Mouse (Mus musculus): ENCODE results near the gene C8a. TPM values are rescaled to one million over a fixed set of nuclear protein-coding genes. Genes with fewer than 3 reads are reported as not detected.

C8a gene
- polyA plus RNA-seq, 1 experiment from 2014 or later = not detected

- H3K36me3 ChIP-seq = no peaks in the 10 kb centered on the region
- H3K9ac ChIP-seq = no peak overlapping the region
- no peaks in the 10 kb centered on the region for H3K9me3 ChIP-seq
- no peaks in the 10 kb centered on the region for H3K27me3 ChIP-seq
- H3K4me2 ChIP-seq = no peak overlapping the region
- peaks cover 20% of the 10 kb centered on the region for H3K4me1 ChIP-seq (replicated peaks)
- H3K27ac ChIP-seq (replicated peaks) = no peak overlapping the region
- ATAC-seq (ENCODE audit: low read depth) = no peak
- H3K4me3 ChIP-seq = no peak overlapping the region
- WGBS = 92% methylated on average over 3 of the region's 3 CpGs
These were observed 74.6 kb downstream of the C8a start for GRCm38 (mm10) chr4:104801625-104802024.

GRCm38 (mm10) chr4:104798951-104799350 is 77.2 kb downstream of the C8a start:
- WGBS = 82% methylated on average over 9 of the region's 9 CpGs
- peak; percentile 36; the same call in 1 of the 2 replicates for ATAC-seq (ENCODE audit: low read depth)
- H3K9me3 ChIP-seq = no peaks in the 10 kb centered on the region
- H3K27me3 ChIP-seq = no peaks in the 10 kb centered on the region
- no peak overlapping the region for H3K4me3 ChIP-seq
- no peak overlapping the region for H3K9ac ChIP-seq
- H3K36me3 ChIP-seq = no peaks in the 10 kb centered on the region
- H3K4me1 ChIP-seq (replicated peaks) = no peaks in the 10 kb centered on the region
- no peak overlapping the region for H3K4me2 ChIP-seq
- no peak overlapping the region for H3K27ac ChIP-seq (replicated peaks)

- Histone ChIP-seq H3K27me3 (no peaks in the 10 kb centered on the region), H3K27ac (replicated peaks) (no peak overlapping the region), H3K9me3 (no peaks in the 10 kb centered on the region), H3K4me2 (no peak overlapping the region), H3K4me1 (replicated peaks) (no peaks in the 10 kb centered on the region), H3K9ac (no peak overlapping the region), H3K36me3 (no peaks in the 10 kb centered on the region), H3K4me3 (no peak overlapping the region)
- ATAC-seq (ENCODE audit: low read depth) = no peak
- 95% methylated on average over 4 of the region's 4 CpGs for WGBS
These were observed 84.1 kb downstream of the C8a start for GRCm38 (mm10) chr4:104792111-104792510.

- no peak for ATAC-seq (ENCODE audit: low read depth)
- H3K4me3 ChIP-seq = no peak overlapping the region
- WGBS = 90% methylated on average over 4 of the region's 4 CpGs
- H3K9me3 ChIP-seq = no peaks in the 10 kb centered on the region
- H3K4me2 ChIP-seq = no peak overlapping the region
- H3K36me3 ChIP-seq = no peaks in the 10 kb centered on the region
- no peak overlapping the region for H3K27ac ChIP-seq (replicated peaks)
- no peak overlapping the region for H3K9ac ChIP-seq
- H3K27me3 ChIP-seq = no peaks in the 10 kb centered on the region
- no peaks in the 10 kb centered on the region for H3K4me1 ChIP-seq (replicated peaks)
These were observed 93.9 kb downstream of the C8a start for GRCm38 (mm10) chr4:104782346-104782745.

- Histone ChIP-seq H3K4me1 (replicated peaks) (no peaks in the 10 kb centered on the region), H3K4me3 (no peak overlapping the region), H3K36me3 (no peaks in the 10 kb centered on the region), H3K27ac (replicated peaks) (no peak overlapping the region), H3K9me3 (no peaks in the 10 kb centered on the region), H3K27me3 (no peaks in the 10 kb centered on the region), H3K9ac (no peak overlapping the region), H3K4me2 (no peak overlapping the region)
- WGBS = 74% methylated on average over 3 of the region's 3 CpGs
- no peak for ATAC-seq (ENCODE audit: low read depth)
These were observed 94.8 kb downstream of the C8a start for GRCm38 (mm10) chr4:104781441-104781840.

- ATAC-seq (ENCODE audit: low read depth) = no peak
- Histone ChIP-seq H3K9me3 (no peaks in the 10 kb centered on the region), H3K4me3 (no peak overlapping the region), H3K4me1 (replicated peaks) (no peaks in the 10 kb centered on the region), H3K9ac (no peak overlapping the region), H3K27me3 (no peaks in the 10 kb centered on the region), H3K36me3 (no peaks in the 10 kb centered on the region), H3K27ac (replicated peaks) (no peak overlapping the region), H3K4me2 (no peak overlapping the region)
- 81% methylated on average over 5 of the region's 5 CpGs for WGBS
These were observed 96.7 kb downstream of the C8a start for GRCm38 (mm10) chr4:104779460-104779859.

- WGBS = 47% methylated on average over 3 of the region's 3 CpGs
These were observed 100.6 kb downstream of the C8a start for GRCm38 (mm10) chr4:104775601-104776000.

GRCm38 (mm10) chr4:104770331-104770730 is 105.9 kb downstream of the C8a start:
- H3K4me3 ChIP-seq = no peak overlapping the region
- WGBS = 58% methylated on average over 4 of the region's 4 CpGs
- H3K4me1 ChIP-seq (replicated peaks) = no peaks in the 10 kb centered on the region
- H3K9me3 ChIP-seq = no peaks in the 10 kb centered on the region
- no peaks in the 10 kb centered on the region for H3K36me3 ChIP-seq
- H3K27ac ChIP-seq (replicated peaks) = no peak overlapping the region
- no peak overlapping the region for H3K4me2 ChIP-seq
- no peaks in the 10 kb centered on the region for H3K27me3 ChIP-seq
- H3K9ac ChIP-seq = no peak overlapping the region
- ATAC-seq (ENCODE audit: low read depth) = no peak

More at GRCm38 (mm10) chr4:104775601-104776000, 100.6 kb downstream of the C8a start:
- Histone ChIP-seq H3K27me3 (no peaks in the 10 kb centered on the region), H3K4me1 (replicated peaks) (no peaks in the 10 kb centered on the region), H3K4me3 (no peak overlapping the region), H3K4me2 (no peak overlapping the region), H3K27ac (replicated peaks) (no peak overlapping the region), H3K9ac (no peak overlapping the region), H3K36me3 (no peaks in the 10 kb centered on the region), H3K9me3 (no peaks in the 10 kb centered on the region)
- ATAC-seq (ENCODE audit: low read depth) = no peak

- Histone ChIP-seq H3K4me1 (replicated peaks) (no peaks in the 10 kb centered on the region), H3K9ac (no peak overlapping the region), H3K9me3 (no peaks in the 10 kb centered on the region), H3K27ac (replicated peaks) (no peak overlapping the region), H3K27me3 (no peaks in the 10 kb centered on the region), H3K4me2 (no peak overlapping the region), H3K4me3 (no peak overlapping the region), H3K36me3 (no peaks in the 10 kb centered on the region)
- ATAC-seq (ENCODE audit: low read depth) = no peak
- WGBS = 82% methylated on average over 8 of the region's 8 CpGs
These were observed 106.6 kb downstream of the C8a start for GRCm38 (mm10) chr4:104769602-104770001.

GRCm38 (mm10) chr4:104768190-104768589 is 108.0 kb downstream of the C8a start:
- no peak overlapping the region for H3K9ac ChIP-seq

GRCm38 (mm10) chr4:104766065-104766464 is 110.1 kb downstream of the C8a start, which contains the start of gene C8b:
Gene C8b (plus strand): TSS chr4:104766317.
- peaks cover 7% of the 10 kb centered on the region for H3K4me1 ChIP-seq (replicated peaks)
- H3K27ac ChIP-seq (replicated peaks) = no peak within 1 kb of the TSS
- H3K4me2 ChIP-seq = no peak within 1 kb of the TSS
- no peak within 1 kb of the TSS for H3K4me3 ChIP-seq
- H3K9me3 ChIP-seq = no peaks in the 10 kb centered on the region
- H3K9ac ChIP-seq = no peak within 1 kb of the TSS
- H3K36me3 ChIP-seq = no peaks in the 10 kb centered on the region
- ATAC-seq (ENCODE audit: low read depth) = no peak
- 92% methylated on average over 8 of the region's 8 CpGs for WGBS
- no peaks in the 10 kb centered on the region for H3K27me3 ChIP-seq

More at GRCm38 (mm10) chr4:104768190-104768589, 108.0 kb downstream of the C8a start:
- ATAC-seq (ENCODE audit: low read depth) = no peak
- Histone ChIP-seq H3K4me2 (no peak overlapping the region), H3K4me1 (replicated peaks) (no peaks in the 10 kb centered on the region), H3K36me3 (no peaks in the 10 kb centered on the region), H3K9me3 (no peaks in the 10 kb centered on the region), H3K27me3 (no peaks in the 10 kb centered on the region), H3K4me3 (no peak overlapping the region), H3K27ac (replicated peaks) (no peak overlapping the region)
- 80% methylated on average over 4 of the region's 4 CpGs for WGBS
